Mouse (Mus musculus): Measurements from ENCODE around the gene Ppp4r1.

Gene Ppp4r1

GRCm38 (mm10) chr17:65854006-65854405 is 71.6 kb downstream of the Ppp4r1 start:
- DNase-seq (ENCODE audit: low spot score in 2 of 2), result no peak

GRCm38 (mm10) chr17:65857617-65858016 is 75.2 kb downstream of the Ppp4r1 start:
- DNase-seq (ENCODE audit: low spot score in 2 of 2), result no peak

GRCm38 (mm10) chr17:65862579-65862978 is 80.2 kb downstream of the Ppp4r1 start:
- peak in 1 of 2 experiments; percentile 49 for DNase-seq (ENCODE audit: low spot score in 2 of 2)

GRCm38 (mm10) chr17:65863830-65864229 is 81.5 kb downstream of the Ppp4r1 start:
- no peak for DNase-seq (ENCODE audit: low spot score in 2 of 2)

GRCm38 (mm10) chr17:65864742-65865141 is 82.4 kb downstream of the Ppp4r1 start:
- DNase-seq (ENCODE audit: low spot score in 2 of 2), result peak in 1 of 2 experiments; percentile 46

GRCm38 (mm10) chr17:65865265-65865664 is 82.9 kb downstream of the Ppp4r1 start:
- no peak for DNase-seq (ENCODE audit: low spot score in 2 of 2)

GRCm38 (mm10) chr17:65866201-65866600 is 83.8 kb downstream of the Ppp4r1 start:
- DNase-seq (ENCODE audit: low spot score in 2 of 2), result no peak

GRCm38 (mm10) chr17:65867996-65868395 is 85.6 kb downstream of the Ppp4r1 start:
- no peak for DNase-seq (ENCODE audit: low spot score in 2 of 2)

- no peak for DNase-seq (ENCODE audit: low spot score in 2 of 2)
Observed at GRCm38 (mm10) chr17:65869720-65870119, 87.3 kb downstream of the Ppp4r1 start.

- peak; percentile 80 to 89 for DNase-seq (ENCODE audit: low spot score in 2 of 2)
Observed at GRCm38 (mm10) chr17:65870146-65870545, 87.8 kb downstream of the Ppp4r1 start.

GRCm38 (mm10) chr17:65871641-65872041 is 89.3 kb downstream of the Ppp4r1 start:
- DNase-seq (ENCODE audit: low spot score in 2 of 2), result no peak

GRCm38 (mm10) chr17:65872051-65872450 is 89.7 kb downstream of the Ppp4r1 start:
- no peak for DNase-seq (ENCODE audit: low spot score in 2 of 2)

GRCm38 (mm10) chr17:65872652-65873051 is 90.3 kb downstream of the Ppp4r1 start:
- peak; percentile 70 to 78 for DNase-seq (ENCODE audit: low spot score in 2 of 2)

- no peak for DNase-seq (ENCODE audit: low spot score in 2 of 2)
Observed at GRCm38 (mm10) chr17:65873156-65873555, 90.8 kb downstream of the Ppp4r1 start.

GRCm38 (mm10) chr17:65873834-65874233 is 91.5 kb downstream of the Ppp4r1 start:
- no peak for DNase-seq (ENCODE audit: low spot score in 2 of 2)

GRCm38 (mm10) chr17:65877026-65877425 is 94.7 kb downstream of the Ppp4r1 start:
- DNase-seq (ENCODE audit: low spot score in 2 of 2), result no peak

- peak in 1 of 2 experiments; percentile 45 for DNase-seq (ENCODE audit: low spot score in 2 of 2)
Observed at GRCm38 (mm10) chr17:65884061-65884669, 101.8 kb downstream of the Ppp4r1 start.

- DNase-seq (ENCODE audit: low spot score in 2 of 2), result peak; percentile 97 to 98
Observed at GRCm38 (mm10) chr17:65884691-65885397, 102.5 kb downstream of the Ppp4r1 start.

GRCm38 (mm10) chr17:65885398-65885696 is 103.0 kb downstream of the Ppp4r1 start:
- DNase-seq (ENCODE audit: low spot score in 2 of 2), result no peak

- no peak for DNase-seq (ENCODE audit: low spot score in 2 of 2)
Observed at GRCm38 (mm10) chr17:65885697-65886529, 103.5 kb downstream of the Ppp4r1 start, which contains the start of gene Ralbp1. Gene Ralbp1, minus strand, starts transcription at chr17:65885798.

- DNase-seq (ENCODE audit: low spot score in 2 of 2), result no peak
Observed at GRCm38 (mm10) chr17:65886571-65886970, 104.2 kb downstream of the Ppp4r1 start.

GRCm38 (mm10) chr17:65889476-65889875 is 107.1 kb downstream of the Ppp4r1 start:
- no peak for DNase-seq (ENCODE audit: low spot score in 2 of 2)

Data from thymus, postnatal 10 days (tissue).